Mouse (Mus musculus): Measurements from ENCODE around the gene Mycbp. TPM values are rescaled to one million over a fixed set of nuclear protein-coding genes. Genes with fewer than 3 reads are reported as not detected.

Mycbp gene
- polyA plus RNA-seq, 1 experiment, result 3.8 TPM

- DNase-seq (ENCODE audit: low read depth in 1 of 2, low spot score in 2 of 2), result no peak
- Histone ChIP-seq H3K27me3 (ENCODE audit: control insufficient read depth, insufficient read depth, low read length) (no peaks in the 10 kb centered on the region), H3K27ac (ENCODE audit: insufficient read depth, low read length) (no peak overlapping the region), H3K36me3 (ENCODE audit: control insufficient read depth, insufficient read depth, low read length) (no peaks in the 10 kb centered on the region), H3K4me1 (ENCODE audit: control insufficient read depth, insufficient read depth, insufficient read length) (no peaks in the 10 kb centered on the region; the same call in 1 of the 2 replicates), H3K4me3 (ENCODE audit: extremely low read depth, insufficient read depth, insufficient read length) (no peak overlapping the region)
- no peak for TF ChIP-seq CTCF (IDR thresholded peaks at IDR 0.05; ENCODE audit: extremely low read depth, insufficient read depth, insufficient read length, insufficient replicate concordance)
- no peak for TF ChIP-seq POLR2A (IDR thresholded peaks at IDR 0.05; ENCODE audit: low read depth, low read length)
- WGBS, result 85% methylated on average over 10 of the region's 10 CpGs
Measured at GRCm38 (mm10) chr4:123949649-123950048, 45.0 kb downstream of the Mycbp start.

GRCm38 (mm10) chr4:123952059-123952458, 47.4 kb downstream of the Mycbp start:
- WGBS, result 10% methylated on average over 8 of the region's 8 CpGs
- Histone ChIP-seq H3K27me3 (ENCODE audit: control insufficient read depth, insufficient read depth, low read length) (0 out of 2 replicates have a peak, but pooled peaks cover 2% of the 10 kb centered on the region), H3K36me3 (ENCODE audit: control insufficient read depth, insufficient read depth, low read length) (no peaks in the 10 kb centered on the region), H3K4me3 (ENCODE audit: extremely low read depth, insufficient read depth, insufficient read length) (peak overlapping the region; percentile 13; the same call in 1 of the 2 replicates), H3K4me1 (ENCODE audit: control insufficient read depth, insufficient read depth, insufficient read length) (no peaks in the 10 kb centered on the region; the same call in 1 of the 2 replicates), H3K27ac (ENCODE audit: insufficient read depth, low read length) (0 out of 2 replicates have a peak overlapping the region, but pooled peaks have one; percentile 9)
- no peak for TF ChIP-seq POLR2A (IDR thresholded peaks at IDR 0.05; ENCODE audit: low read depth, low read length)
- TF ChIP-seq CTCF (IDR thresholded peaks at IDR 0.05; ENCODE audit: extremely low read depth, insufficient read depth, insufficient read length, insufficient replicate concordance), result no peak
- DNase-seq (ENCODE audit: low read depth in 1 of 2, low spot score in 2 of 2), result peak in 1 of 2 experiments; percentile 20

- no peaks in the 10 kb centered on the region for H3K4me1 ChIP-seq (ENCODE audit: control insufficient read depth, insufficient read depth, insufficient read length)
- H3K4me3 ChIP-seq (ENCODE audit: extremely low read depth, insufficient read depth, insufficient read length), result no peak overlapping the region
- 0 out of 2 replicates have a peak, but pooled peaks cover 2% of the 10 kb centered on the region for H3K27me3 ChIP-seq (ENCODE audit: control insufficient read depth, insufficient read depth, low read length)
- H3K36me3 ChIP-seq (ENCODE audit: control insufficient read depth, insufficient read depth, low read length), result no peaks in the 10 kb centered on the region
- peak in 1 of 2 experiments; percentile 60 for DNase-seq (ENCODE audit: low read depth in 1 of 2, low spot score in 2 of 2)
- H3K27ac ChIP-seq (ENCODE audit: insufficient read depth, low read length), result no peak overlapping the region
- 14% methylated on average over 31 of the region's 31 CpGs for WGBS
- TF ChIP-seq POLR2A (IDR thresholded peaks at IDR 0.05; ENCODE audit: low read depth, low read length) (no peak), CTCF (IDR thresholded peaks at IDR 0.05; ENCODE audit: extremely low read depth, insufficient read depth, insufficient read length, insufficient replicate concordance) (peak; percentile 70)
Measured at GRCm38 (mm10) chr4:123956703-123957491, 52.3 kb downstream of the Mycbp start.

GRCm38 (mm10) chr4:123957492-123957808, 52.8 kb downstream of the Mycbp start:
- no peak overlapping the region for H3K4me3 ChIP-seq (ENCODE audit: extremely low read depth, insufficient read depth, insufficient read length)
- no peak for DNase-seq (ENCODE audit: low read depth in 1 of 2, low spot score in 2 of 2)
- no peaks in the 10 kb centered on the region for H3K4me1 ChIP-seq (ENCODE audit: control insufficient read depth, insufficient read depth, insufficient read length)
- WGBS, result 69% methylated on average over 4 of the region's 4 CpGs
- no peak overlapping the region for H3K27ac ChIP-seq (ENCODE audit: insufficient read depth, low read length)
- TF ChIP-seq POLR2A (IDR thresholded peaks at IDR 0.05; ENCODE audit: low read depth, low read length) (no peak), CTCF (IDR thresholded peaks at IDR 0.05; ENCODE audit: extremely low read depth, insufficient read depth, insufficient read length, insufficient replicate concordance) (no peak)
- H3K36me3 ChIP-seq (ENCODE audit: control insufficient read depth, insufficient read depth, low read length), result no peaks in the 10 kb centered on the region
- 0 out of 2 replicates have a peak, but pooled peaks cover 2% of the 10 kb centered on the region for H3K27me3 ChIP-seq (ENCODE audit: control insufficient read depth, insufficient read depth, low read length)

GRCm38 (mm10) chr4:123957891-123958290, 53.3 kb downstream of the Mycbp start:
- no peak overlapping the region for H3K4me3 ChIP-seq (ENCODE audit: extremely low read depth, insufficient read depth, insufficient read length)
- H3K4me1 ChIP-seq (ENCODE audit: control insufficient read depth, insufficient read depth, insufficient read length), result no peaks in the 10 kb centered on the region
- H3K36me3 ChIP-seq (ENCODE audit: control insufficient read depth, insufficient read depth, low read length), result no peaks in the 10 kb centered on the region
- no peak for DNase-seq (ENCODE audit: low read depth in 1 of 2, low spot score in 2 of 2)
- TF ChIP-seq CTCF (IDR thresholded peaks at IDR 0.05; ENCODE audit: extremely low read depth, insufficient read depth, insufficient read length, insufficient replicate concordance) (no peak), POLR2A (IDR thresholded peaks at IDR 0.05; ENCODE audit: low read depth, low read length) (no peak)
- H3K27ac ChIP-seq (ENCODE audit: insufficient read depth, low read length), result no peak overlapping the region
- 75% methylated on average over 4 of the region's 4 CpGs for WGBS
- 0 out of 2 replicates have a peak, but pooled peaks cover 2% of the 10 kb centered on the region for H3K27me3 ChIP-seq (ENCODE audit: control insufficient read depth, insufficient read depth, low read length)

GRCm38 (mm10) chr4:123960955-123961354, 56.3 kb downstream of the Mycbp start:
- H3K36me3 ChIP-seq (ENCODE audit: control insufficient read depth, insufficient read depth, low read length), result no peaks in the 10 kb centered on the region
- no peak for TF ChIP-seq POLR2A (IDR thresholded peaks at IDR 0.05; ENCODE audit: low read depth, low read length)
- no peak for TF ChIP-seq CTCF (IDR thresholded peaks at IDR 0.05; ENCODE audit: extremely low read depth, insufficient read depth, insufficient read length, insufficient replicate concordance)
- H3K27me3 ChIP-seq (ENCODE audit: control insufficient read depth, insufficient read depth, low read length), result 0 out of 2 replicates have a peak, but pooled peaks cover 2% of the 10 kb centered on the region
- no peak overlapping the region for H3K27ac ChIP-seq (ENCODE audit: insufficient read depth, low read length)
- DNase-seq (ENCODE audit: low read depth in 1 of 2, low spot score in 2 of 2), result no peak
- WGBS, result 67% methylated on average over 4 of the region's 4 CpGs
- no peak overlapping the region for H3K4me3 ChIP-seq (ENCODE audit: extremely low read depth, insufficient read depth, insufficient read length)
- no peaks in the 10 kb centered on the region for H3K4me1 ChIP-seq (ENCODE audit: control insufficient read depth, insufficient read depth, insufficient read length)

Other genes starting within 250 kb of the Mycbp start
- gene Macf1, start 220.5 kb upstream of the Mycbp start, polyA plus RNA-seq (2012; rRNA removed), result 131 and 142 TPM in 2 replicates
- gene Ndufs5, start 186.6 kb upstream of the Mycbp start, polyA plus RNA-seq (2012; rRNA removed), result 10.4 and 20.3 TPM in 2 replicates
- 21.7 and 29.6 TPM in 2 replicates for gene Akirin1, start 154.5 kb upstream of the Mycbp start, polyA plus RNA-seq (2012; rRNA removed)
- gene Rhbdl2, start 117.0 kb upstream of the Mycbp start, polyA plus RNA-seq (2012; rRNA removed), result 0.18 and 0.53 TPM in 2 replicates
- not detected in 2 replicates for gene 4933427I04Rik, start 45.2 kb upstream of the Mycbp start, polyA plus RNA-seq (2012; rRNA removed)
- 24.9 and 26.5 TPM in 2 replicates for gene Rragc, start 12.6 kb downstream of the Mycbp start, polyA plus RNA-seq (2012; rRNA removed)
- not detected in 2 replicates for gene 4930535I16Rik, start 13.2 kb downstream of the Mycbp start, polyA plus RNA-seq (2012; rRNA removed)

Data from spleen, adult 2 months (tissue).